Mouse (Mus musculus) embryo, embryonic 9.5 days (tissue): ENCODE data around the gene Limch1.

ENCODE experiments used
- DNase-seq: peaks from one replicate; pipeline ENCODE4 v3.0.0-alpha.2; 2017; ENCODE audit errors: extremely low spot score

The Limch1 gene

GRCm38 (mm10) chr5:66785995-66786620 lies 40.5 kb downstream of the Limch1 start:
- DNase-seq = no peak

GRCm38 (mm10) chr5:66786621-66787061 lies 41.0 kb downstream of the Limch1 start:
- no peak for DNase-seq

GRCm38 (mm10) chr5:66789041-66789440 lies 43.4 kb downstream of the Limch1 start:
- DNase-seq = no peak

- DNase-seq = no peak
These were observed 45.5 kb downstream of the Limch1 start for GRCm38 (mm10) chr5:66791161-66791560.

GRCm38 (mm10) chr5:66793251-66793650 lies 47.6 kb downstream of the Limch1 start:
- DNase-seq = no peak

GRCm38 (mm10) chr5:66797326-66797725 lies 51.7 kb downstream of the Limch1 start:
- DNase-seq = no peak

GRCm38 (mm10) chr5:66798135-66798534 lies 52.5 kb downstream of the Limch1 start:
- no peak for DNase-seq

GRCm38 (mm10) chr5:66798591-66799003 lies 53.0 kb downstream of the Limch1 start:
- no peak for DNase-seq

- peak; percentile 60 for DNase-seq
These were observed 54.6 kb downstream of the Limch1 start for GRCm38 (mm10) chr5:66800243-66800642.

- no peak for DNase-seq
These were observed 55.4 kb downstream of the Limch1 start for GRCm38 (mm10) chr5:66800977-66801376.

GRCm38 (mm10) chr5:66802196-66802595 lies 56.6 kb downstream of the Limch1 start:
- no peak for DNase-seq

- no peak for DNase-seq
These were observed 60.7 kb downstream of the Limch1 start for GRCm38 (mm10) chr5:66806335-66806734.

GRCm38 (mm10) chr5:66807737-66808136 lies 62.1 kb downstream of the Limch1 start:
- DNase-seq = no peak

- no peak for DNase-seq
These were observed 63.5 kb downstream of the Limch1 start for GRCm38 (mm10) chr5:66809016-66809570.

GRCm38 (mm10) chr5:66810396-66810795 lies 64.8 kb downstream of the Limch1 start:
- DNase-seq = no peak

GRCm38 (mm10) chr5:66814674-66815073 lies 69.0 kb downstream of the Limch1 start:
- DNase-seq = no peak

GRCm38 (mm10) chr5:66815877-66816276 lies 70.2 kb downstream of the Limch1 start:
- DNase-seq = no peak

- DNase-seq = no peak
These were observed 71.1 kb downstream of the Limch1 start for GRCm38 (mm10) chr5:66816751-66817150.

- no peak for DNase-seq
These were observed 71.7 kb downstream of the Limch1 start for GRCm38 (mm10) chr5:66817184-66817956.

- DNase-seq = no peak
These were observed 77.0 kb downstream of the Limch1 start for GRCm38 (mm10) chr5:66822500-66823205.

- no peak for DNase-seq
These were observed 80.0 kb downstream of the Limch1 start for GRCm38 (mm10) chr5:66825586-66825985.

GRCm38 (mm10) chr5:66826844-66827243 lies 81.2 kb downstream of the Limch1 start:
- no peak for DNase-seq
